Mouse (Mus musculus) adrenal gland, postnatal 4 days (tissue): ENCODE results near the gene Snx5. TPM values are rescaled to one million over a fixed set of nuclear protein-coding genes. Genes with fewer than 3 reads are reported as not detected.

Experiments used
- DNase-seq, 2 experiments: peaks; one replicate each; pipeline ENCODE4 v3.0.0; 2021 to 2022; ENCODE audit warnings: low spot score in 2 of 2, mixed read lengths in 2 of 2
- long read RNA-seq, 2 experiments: library from polyadenylated mRNA; stranded (forward); transcript quantifications; one replicate each; pipeline ENCODE4 v2.0.0; 2021
- total RNA-seq, 2 experiments: library from RNA; stranded (reverse); gene quantifications; 2 replicates each; pipeline ENCODE4 v1.2.3; 2021

The Snx5 gene
- total RNA-seq: 100 to 1,000 TPM; 136 to 138 TPM
- long read RNA-seq, experiment 1, transcript Snx5-201 (13 exons, 2,419 nt): major isoform, 70 of 126 reads
- long read RNA-seq, experiment 1, transcript Snx5-202 (14 exons, 2,512 nt): minor isoform, 34 of 126 reads
- long read RNA-seq, experiment 1, partial matches to known transcripts: 4 of 126 reads
- long read RNA-seq, experiment 1, other reads (novel, unspliced or antisense): 18 of 126 reads
- long read RNA-seq, experiment 2, transcript Snx5-202 (14 exons, 2,512 nt): minor isoform, 65 of 235 reads
- long read RNA-seq, experiment 2, transcript Snx5-201 (13 exons, 2,419 nt): major isoform, 125 of 235 reads
- long read RNA-seq, experiment 2, partial matches to known transcripts: 9 of 235 reads
- long read RNA-seq, experiment 2, other reads (novel, unspliced or antisense): 36 of 235 reads

- DNase-seq: peak; percentile 81 to 88
These were observed at the start of gene Snx5, which contains the start of gene Mgme1 for GRCm38 (mm10) chr2:144270507-144271420. Snx5 (minus strand) TSS chr2:144270906. Mgme1 (plus strand) TSS chr2:144270663.

DNA sequence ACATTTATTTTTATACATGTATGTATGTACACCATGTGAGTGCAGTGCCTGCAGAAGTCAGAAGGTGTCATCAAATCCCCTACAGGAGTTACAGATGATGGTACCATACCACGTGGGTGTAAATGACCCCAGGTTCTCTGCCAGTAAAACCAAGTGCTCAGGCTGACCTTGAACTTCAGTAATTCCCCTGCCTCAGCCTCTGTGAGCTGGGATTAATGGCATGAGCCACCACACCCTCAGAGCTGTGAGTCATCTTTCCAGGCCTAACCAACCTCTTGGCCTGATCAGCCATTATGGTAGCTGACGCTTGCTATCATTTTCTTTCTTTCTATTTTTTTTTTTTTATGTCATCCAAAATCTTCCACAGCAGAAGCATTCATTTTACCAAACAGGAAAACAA, 40.7 kb upstream of the Snx5 start:
- DNase-seq: no peak

DNA sequence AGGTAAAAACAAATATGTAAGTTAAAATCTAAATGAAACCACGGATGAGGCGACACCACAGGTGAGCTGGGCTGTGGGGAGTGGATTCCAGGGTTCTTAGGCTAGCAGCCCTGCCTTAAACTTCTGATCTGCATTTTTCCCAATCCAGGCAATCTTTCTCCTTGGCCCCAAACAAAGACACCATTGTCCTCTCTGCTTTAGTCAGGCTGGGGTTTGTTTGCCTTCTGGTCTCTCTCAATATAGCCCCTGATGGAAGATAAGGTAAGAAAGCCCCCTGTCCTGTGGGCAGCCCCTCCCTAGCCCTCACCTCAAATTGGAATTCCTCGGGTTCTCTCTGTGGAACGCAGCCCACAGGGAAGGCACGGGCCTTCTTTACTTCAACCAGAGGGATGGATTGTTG, 39.6 kb upstream of the Snx5 start:
- DNase-seq: no peak

DNA sequence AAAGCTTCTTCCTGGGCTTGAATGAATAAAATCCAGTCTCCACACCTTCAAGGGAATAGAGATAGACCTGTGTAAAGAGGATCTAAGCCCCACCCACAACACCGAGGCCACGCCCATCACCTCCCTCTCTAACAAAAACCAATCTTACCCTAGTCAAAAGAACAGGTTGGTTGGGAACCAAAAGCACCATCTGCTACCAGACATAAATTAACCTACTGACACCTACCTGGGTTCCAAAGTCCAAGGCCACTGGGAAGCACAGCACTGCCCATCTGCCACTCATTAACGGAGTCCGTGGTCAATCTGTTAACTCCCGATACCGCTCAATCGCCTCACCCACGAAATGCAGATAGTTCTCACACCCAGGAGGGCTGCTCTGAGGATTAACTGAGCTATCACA, 37.9 kb upstream of the Snx5 start:
- no peak for DNase-seq

- no peak for DNase-seq
These were observed 35.1 kb upstream of the Snx5 start for GRCm38 (mm10) chr2:144305721-144306294.

DNA sequence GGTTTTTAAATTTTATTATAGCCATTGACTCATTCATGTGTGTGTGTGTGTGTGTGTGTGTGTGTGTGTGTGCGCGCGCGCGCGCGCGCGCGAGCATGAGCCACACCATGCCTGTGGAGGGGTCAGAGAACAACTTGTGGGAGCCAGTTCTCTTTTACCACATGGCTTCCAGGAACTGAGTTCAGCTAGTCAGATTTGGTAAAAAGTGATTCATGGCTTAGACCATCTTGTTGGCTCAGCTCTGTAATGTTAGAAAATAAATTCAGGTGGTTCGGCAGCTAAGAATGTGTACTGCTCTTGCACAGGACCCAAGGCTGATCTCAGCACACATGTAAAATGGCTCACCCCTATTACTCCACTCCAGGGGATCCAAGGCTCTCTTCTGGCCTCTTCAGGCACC, 30.4 kb upstream of the Snx5 start:
- DNase-seq: no peak

DNA sequence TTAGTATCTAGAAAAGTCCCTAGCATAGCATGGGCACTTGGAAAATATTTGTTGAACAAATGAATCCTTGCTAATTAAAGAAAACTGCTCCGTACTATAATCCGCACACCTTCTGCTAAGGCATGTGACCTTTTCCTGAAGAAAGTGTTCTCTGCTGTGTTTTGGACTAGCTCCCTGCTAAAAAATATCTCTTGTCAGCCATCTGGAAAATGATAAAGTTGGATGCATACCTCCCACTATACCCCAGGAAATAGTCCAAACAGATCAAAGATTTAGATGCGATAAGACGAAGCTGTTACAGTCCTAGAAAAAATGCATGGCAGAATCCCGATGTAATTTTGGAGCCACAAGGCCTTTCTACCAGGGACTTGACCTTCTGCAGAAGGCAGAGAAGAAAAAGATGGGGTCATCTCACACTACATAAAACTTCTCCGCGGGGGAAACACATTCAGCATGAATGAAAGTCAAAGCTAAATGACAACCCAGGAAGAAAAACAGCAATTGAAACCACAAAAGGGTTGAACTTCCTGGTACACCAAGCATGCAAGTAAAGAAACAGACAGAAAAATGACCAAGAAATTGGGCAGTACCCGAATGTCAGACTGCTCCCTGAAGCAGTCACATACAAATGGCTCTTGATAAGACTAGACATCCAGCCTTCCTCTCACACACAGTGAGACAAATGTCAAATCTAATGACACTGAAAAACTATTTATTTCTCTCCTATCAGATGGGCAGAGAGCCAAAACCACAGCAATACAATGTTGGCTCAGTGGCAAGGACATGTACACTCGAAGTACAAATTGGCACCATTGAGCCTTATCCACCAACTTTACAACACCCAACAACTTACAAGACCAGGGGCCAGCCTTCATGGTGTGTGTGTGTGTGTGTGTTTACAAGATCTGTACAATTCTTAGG, 29.3 kb upstream of the Snx5 start:
- no peak for DNase-seq

DNA sequence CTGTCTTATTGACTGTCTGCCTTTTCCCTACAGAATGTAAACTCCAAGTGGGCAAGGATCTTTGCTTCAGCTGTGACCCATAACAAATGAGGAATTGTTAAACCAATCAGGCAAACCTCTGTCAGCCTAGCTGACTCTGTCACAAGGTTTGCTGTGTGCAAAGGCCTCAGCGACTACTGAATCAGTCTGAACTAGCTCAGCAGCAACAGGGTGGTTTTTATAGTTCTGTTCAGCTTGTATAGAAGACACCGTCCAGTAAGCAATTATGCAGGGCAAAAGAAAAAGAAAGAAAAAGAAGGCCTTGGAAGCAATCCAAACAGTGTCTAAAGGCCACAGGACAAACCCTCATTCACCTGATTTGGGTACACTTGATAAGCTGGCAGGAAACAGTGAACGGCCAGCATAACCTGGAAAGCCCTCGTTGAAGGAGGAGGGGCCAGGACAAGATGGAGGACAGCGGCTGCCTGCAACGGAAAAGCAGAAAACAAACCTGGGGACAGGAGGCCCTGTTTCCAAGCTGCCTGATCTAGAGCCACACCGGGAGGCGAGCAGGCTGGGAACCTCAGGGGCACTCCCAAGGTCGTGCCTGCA, 24.5 kb upstream of the Snx5 start:
- no peak for DNase-seq

DNA sequence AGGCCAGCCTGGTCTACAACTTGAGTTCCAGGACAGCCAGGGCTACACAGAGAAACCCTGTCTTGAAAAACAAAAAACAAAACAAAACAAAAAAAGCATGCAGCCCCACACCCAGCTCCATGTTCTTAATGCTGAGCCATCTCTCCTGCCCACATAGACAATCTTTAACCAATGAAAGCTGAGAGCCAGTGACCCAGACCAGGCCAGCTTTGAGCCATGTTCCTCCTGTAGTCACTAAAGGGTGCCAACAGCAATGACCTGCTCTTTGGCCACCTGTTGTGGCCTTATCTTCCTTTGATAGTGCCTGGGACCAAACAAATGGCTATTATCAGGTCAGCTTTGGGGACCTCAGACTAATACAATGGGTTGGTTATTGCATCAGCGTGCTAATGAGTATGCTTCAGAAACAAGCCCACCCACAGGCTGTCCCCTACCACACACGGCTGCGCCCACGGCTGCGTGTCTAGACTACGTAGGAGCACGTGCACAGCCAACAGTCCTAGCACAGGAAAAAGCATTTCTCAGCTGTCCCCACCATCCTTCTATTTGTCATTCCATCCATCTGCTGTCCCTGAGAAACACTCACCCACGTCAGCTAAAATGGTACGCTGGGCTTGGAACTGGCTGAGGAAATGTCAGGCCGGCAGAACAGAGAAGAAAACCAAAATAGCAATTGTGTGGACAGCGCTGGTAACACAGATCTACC, 21.0 kb upstream of the Snx5 start:
- DNase-seq: no peak

GRCm38 (mm10) chr2:144290321-144290720, 19.6 kb upstream of the Snx5 start:
- no peak for DNase-seq

DNA sequence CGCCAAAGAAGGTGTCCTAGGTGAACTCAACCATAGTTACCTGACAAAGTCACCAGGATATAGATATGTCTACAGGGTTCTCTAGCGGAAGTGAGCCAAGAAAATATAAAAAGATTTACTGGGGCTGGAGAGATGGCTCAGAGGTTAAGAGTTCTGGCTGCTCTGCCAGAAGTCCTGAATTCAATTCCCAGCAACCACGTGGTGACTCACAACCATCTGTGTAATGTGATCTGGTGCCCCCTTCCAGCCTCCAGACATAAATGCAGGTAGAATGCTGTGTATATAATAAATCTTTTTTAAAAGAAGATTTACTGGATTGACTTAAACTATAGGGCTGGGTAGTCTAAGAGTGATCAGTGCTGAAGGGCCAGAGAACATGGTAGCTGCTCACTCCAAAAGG, 10.7 kb upstream of the Snx5 start:
- DNase-seq: no peak

DNA sequence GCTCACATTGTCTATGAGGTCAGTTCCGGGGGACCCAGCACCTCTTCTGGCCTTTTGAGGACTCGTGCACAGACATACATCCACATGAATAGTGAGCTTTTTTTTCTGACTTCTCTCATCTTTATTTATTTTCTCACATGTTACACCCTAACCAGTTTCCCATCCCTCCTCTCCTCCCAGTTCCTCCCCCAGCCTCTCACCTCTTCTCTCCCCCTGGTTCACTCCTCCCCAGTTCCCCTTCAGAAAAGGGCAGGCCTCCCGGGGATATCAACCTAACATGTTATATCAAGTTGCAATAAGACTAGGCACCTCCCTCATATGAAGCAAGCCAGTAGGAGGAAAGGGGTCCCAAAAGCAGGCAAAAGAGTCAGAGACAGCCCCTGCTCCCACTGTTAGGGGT, 9.9 kb upstream of the Snx5 start:
- no peak for DNase-seq

DNA sequence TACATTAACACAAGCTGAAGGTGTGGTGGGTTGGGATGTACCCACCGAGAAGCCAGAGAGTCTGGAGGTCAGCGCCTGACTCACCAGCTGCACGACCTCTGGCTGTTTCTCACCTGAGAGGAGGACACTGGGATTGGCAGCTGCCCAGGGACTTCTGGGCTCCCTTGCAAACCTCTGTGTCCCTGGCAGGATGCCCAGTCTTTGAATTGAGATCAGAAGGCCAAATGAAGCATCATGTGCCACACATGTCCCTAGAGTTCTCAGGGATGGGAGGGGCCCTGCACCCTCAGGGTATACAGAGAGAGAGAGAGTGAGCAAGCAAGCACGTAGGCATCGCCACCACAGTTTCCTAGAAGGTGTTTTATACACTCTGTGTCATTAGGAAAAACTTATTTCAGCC, 9.0 kb upstream of the Snx5 start:
- peak; percentile 55 to 89 for DNase-seq

DNA sequence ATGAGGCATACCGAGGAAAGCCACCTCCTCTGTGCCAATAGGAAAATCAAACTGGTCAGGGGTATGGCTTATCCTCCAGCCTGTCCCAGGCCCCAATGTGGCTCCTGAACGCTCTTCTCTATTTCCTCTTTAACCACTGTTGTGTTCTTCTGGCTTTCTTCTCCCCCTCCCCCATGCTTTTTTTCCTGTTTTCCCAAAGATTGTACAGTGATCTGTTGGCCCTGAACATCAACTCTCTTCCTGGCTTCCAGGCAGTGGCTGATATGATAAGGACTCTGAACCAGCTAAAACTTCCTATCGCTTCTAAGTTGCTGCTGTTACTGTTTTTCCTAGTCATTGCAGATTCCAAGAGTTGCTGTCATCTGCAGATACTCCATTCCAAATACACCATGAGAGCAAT, 6.2 kb upstream of the Snx5 start:
- DNase-seq: no peak

DNA sequence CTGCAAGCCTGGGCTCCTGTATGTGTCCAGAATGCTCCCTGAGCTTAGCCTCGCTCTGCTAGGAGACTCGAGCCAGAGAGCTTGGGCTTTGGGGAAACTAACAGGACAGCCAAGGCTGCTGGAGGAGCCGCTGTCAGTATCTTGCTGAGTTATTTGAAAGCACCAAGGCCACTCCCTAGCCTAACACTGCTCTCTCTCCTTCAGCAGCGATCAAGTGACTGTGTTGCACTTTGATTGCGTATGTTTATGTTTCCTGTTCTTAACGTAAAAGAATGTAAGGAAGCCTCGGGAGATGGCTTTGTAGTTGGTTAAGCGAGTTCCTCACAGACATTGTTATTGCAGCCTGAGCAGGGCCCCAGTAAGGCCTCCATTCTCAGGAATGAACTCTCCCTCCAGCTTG, 4.0 kb upstream of the Snx5 start:
- peak in 1 of 2 experiments; percentile 17 for DNase-seq

GRCm38 (mm10) chr2:144272088-144272487, 1.4 kb upstream of the Snx5 start:
- DNase-seq: no peak

DNA sequence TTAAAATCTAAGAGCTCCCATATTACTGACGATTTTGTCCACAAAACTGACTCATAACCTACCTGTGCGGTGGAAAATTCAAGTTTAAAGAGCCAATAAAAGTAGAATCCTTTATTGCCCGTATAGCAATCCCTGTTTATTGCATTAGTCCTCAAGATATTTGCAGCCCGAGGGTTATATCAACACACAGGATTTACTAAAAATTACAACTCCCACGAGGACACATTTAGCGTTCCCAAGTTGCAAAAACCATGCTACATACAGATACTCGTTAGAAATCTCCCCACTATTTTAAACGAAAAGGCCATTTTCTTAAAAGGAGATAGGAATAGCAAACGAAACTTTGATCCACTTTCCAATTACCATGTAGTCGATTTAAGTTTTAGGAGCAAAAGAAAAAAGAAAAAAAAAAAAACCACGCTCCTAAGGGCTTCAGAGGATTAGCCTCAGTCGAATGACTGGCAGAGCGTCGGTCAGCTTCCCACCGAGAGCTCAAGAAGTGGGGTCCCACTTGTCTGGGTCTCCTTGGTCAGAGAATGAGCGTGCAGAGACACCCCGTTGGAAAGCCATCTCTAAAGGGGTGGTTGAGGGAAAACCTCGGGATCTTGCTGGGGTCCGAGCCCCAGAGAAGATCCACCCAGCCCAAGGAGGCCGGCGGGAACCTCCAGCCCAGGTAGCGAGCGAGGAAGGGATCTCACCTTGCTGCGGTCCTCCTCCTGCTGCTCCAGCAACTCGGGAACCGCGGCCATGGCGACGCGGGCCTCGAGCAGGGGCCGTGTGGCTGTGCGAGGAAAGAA, 829 bp downstream of the Snx5 start:
- no peak for DNase-seq

GRCm38 (mm10) chr2:144269306-144269650, 1.4 kb downstream of the Snx5 start:
- DNase-seq: no peak
